Mouse (Mus musculus) gastrocnemius, postnatal 14 days (tissue): ENCODE data around the gene 1700016K19Rik. TPM values are rescaled to one million over a fixed set of nuclear protein-coding genes. Genes with fewer than 3 reads are reported as not detected.

Experiments
- total RNA-seq, 2 experiments: library from RNA; stranded (reverse); gene quantifications; 2 replicates each; pipeline ENCODE4 v1.2.3; 2021

1700016K19Rik gene
- total RNA-seq, 2 experiments from 2014 or later, result not detected

Other genes with a start within 250 kb of the 1700016K19Rik start
- 1 to 10 TPM in 1 of 2 experiments, under 1 TPM in 1; 0.53 to 1.8 TPM for gene Doc2b, start 203.9 kb upstream of the 1700016K19Rik start, total RNA-seq
- 1 to 10 TPM; 3.9 to 5.6 TPM for gene Rph3al, start 61.5 kb upstream of the 1700016K19Rik start, total RNA-seq
- 10 to 100 TPM; 50.0 to 59.5 TPM for gene Rflnb, start 27.9 kb downstream of the 1700016K19Rik start, total RNA-seq
- gene Vps53, start 179.7 kb downstream of the 1700016K19Rik start, total RNA-seq, result 10 to 100 TPM; 23.8 to 26.4 TPM
- gene Fam57a, start 179.8 kb downstream of the 1700016K19Rik start, total RNA-seq, result 1 to 10 TPM; 4.0 to 5.0 TPM
- under 1 TPM in 1 of 2 experiments, not detected in 1; 0.42 TPM for gene Dbil5, start 217.7 kb downstream of the 1700016K19Rik start, total RNA-seq
- gene Gemin4, start 217.8 kb downstream of the 1700016K19Rik start, total RNA-seq, result 1 to 10 TPM; 1.9 to 2.9 TPM
- gene Mrm3, start 243.8 kb downstream of the 1700016K19Rik start, total RNA-seq, result 10 to 100 TPM; 13.4 to 14.4 TPM
- 10 to 100 TPM; 25.2 to 28.0 TPM for gene Glod4, start 243.8 kb downstream of the 1700016K19Rik start, total RNA-seq